Mouse (Mus musculus) ovary, postnatal 10 days (tissue): Measurements from ENCODE around the gene Slc26a8.

Experiments
- DNase-seq: peaks from one replicate; pipeline ENCODE4 v3.0.0; 2022; ENCODE audit warnings: low spot score

Gene Slc26a8

DNA sequence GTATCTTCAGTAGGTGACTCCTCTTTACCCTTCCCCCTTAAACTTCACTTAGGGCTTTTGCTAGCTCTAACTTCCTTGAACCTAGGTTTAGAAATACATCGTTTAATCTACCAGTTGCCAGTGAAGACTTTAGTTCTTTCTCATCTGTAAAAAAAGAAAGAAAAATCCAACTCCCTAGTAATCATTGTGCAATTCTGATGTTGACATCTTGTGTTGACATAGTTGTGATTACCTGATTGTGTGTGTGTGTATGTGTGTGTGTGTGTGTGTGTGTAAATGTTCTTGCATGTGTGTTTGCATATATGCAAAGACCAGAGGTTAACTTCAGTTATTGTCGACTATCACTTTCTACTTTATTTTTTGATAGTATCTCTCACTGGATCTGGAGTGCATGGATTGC lies 8.6 kb upstream of the Slc26a8 start:
- DNase-seq = no peak

DNA sequence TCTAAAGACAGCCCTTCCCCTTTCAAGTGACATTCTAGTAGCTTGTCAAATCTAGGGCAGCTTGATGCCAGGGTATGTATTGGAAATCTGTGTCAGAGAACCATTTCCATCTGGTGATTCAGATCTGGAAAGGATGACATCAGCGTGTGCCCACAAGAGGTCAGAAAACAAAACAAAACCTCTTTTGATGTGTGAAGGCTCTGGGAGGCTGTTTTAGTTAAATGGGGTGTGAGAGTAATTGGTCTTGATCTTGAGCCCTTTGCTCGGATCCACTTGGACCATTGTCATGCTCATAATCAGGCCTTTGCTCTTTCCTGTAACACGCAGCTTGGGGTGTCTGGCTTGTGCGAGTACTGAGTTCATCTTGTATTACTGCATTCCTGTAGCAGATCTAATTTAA lies 8.2 kb upstream of the Slc26a8 start:
- DNase-seq = no peak

DNA sequence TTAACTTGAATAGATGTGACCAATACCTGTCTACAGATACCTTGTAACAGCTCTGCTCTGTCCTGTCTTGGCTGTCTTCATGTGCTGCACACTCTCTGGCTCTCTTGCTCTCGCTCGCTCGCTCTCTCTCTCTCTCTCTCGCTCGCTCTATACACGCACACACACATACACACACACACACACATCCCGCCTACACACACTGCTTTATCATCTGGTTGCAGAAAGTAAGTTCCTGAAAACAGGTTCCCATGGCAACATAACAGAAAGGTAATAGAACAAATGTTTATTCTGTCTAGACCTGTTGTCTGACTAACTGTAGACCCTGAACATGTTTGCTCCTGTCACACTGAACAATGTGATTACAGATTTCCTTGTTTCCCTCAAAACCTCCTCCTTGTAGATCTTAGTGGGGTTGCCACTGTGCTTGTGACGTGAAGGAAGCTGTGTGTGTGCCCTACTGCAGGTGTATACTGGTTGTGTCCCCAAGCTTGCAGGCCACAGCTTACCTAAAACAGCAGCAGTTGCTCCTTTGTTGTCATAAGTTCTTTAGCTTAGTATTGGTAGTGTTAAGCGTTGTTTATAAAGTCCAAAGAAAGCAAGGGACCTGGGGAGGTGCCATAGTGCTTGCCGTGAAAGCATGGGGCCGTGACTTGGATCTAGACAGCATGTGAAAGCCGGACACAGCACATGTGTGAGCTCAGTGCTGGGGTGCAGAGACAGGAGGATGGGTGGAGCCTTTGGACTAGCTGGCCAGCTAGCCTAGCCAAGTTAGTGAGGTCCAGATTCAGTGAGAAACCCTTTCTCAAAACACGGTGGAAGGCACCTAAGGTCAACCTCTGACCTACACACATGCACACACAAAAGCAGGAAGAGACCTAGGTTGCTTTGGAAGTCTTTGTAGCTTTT lies 7.5 kb upstream of the Slc26a8 start:
- DNase-seq = no peak

DNA sequence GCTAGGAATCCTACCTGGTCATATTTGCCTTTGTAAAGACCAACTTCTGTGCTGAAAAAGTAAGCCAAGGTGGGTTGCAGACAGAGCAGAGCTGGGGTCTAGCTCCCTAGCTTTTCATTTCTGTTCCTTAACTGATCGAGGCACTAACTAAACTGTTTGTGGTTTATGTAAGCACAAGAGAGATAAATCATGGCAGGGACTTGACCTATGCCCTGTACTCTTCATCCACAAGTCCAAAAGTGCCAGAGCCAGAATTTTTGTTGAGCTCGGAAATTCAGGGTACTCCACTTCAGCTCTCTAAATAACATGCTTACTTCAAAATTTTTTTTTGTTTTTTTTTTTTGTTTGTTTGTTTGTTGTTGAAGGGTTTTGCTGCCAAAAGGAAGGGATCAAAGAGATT lies 6.6 kb upstream of the Slc26a8 start:
- no peak for DNase-seq

DNA sequence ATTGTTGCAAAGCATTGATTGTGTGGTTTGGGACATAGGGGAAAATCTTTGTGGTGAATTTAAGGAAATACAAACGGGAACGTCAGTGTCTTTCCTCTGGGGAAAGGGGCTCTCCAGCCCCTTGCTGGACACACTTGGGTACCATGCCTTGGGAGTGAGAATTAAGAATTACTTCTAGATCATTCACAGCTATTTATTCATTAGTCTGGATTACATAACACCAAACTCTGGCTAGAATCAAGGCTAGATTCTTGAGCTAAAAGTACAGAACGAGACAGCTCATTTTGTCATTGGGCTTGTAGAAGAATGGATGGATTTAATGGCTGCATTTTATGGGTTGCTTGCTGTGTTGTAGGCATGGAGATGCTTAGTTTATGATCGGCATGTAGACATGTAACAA lies 4.8 kb upstream of the Slc26a8 start:
- no peak for DNase-seq

DNA sequence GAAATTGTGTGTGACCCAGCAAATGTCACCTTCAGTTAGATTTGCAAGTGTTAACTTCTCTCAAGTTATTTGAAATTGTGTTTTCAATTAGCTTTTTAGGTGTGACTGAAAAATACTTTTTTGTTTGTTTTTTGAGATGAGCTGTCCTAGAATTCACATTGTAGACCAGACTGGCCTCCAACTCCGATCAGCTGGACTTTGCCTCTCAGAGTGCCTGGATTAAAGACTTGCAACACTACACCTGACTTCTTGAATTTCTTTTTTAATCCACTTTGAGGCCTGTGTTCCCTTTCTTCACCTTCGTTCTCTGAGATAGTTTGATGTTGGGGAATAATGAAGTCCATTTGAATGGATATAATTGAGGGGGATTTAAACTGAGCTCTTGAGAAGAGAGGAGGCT lies 4.0 kb upstream of the Slc26a8 start:
- DNase-seq = no peak

DNA sequence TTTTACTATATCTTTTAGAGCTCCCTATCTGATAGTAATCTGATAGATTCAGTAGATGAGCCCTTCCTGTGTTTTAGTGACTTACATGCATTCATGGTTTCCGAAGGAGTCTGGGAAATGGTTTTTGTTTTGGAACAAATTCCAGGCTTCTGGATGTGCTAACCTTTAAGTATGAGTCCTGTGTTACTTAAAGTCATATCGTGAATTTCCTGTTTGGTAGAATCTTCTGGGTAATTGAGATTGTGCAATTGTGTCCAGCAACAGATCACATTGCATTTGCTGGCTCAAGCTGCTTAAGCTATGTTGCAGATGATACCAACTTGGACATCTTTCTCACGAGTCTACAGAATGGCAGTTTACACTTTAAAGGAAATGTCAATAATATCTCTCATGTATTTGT lies 3.1 kb upstream of the Slc26a8 start:
- no peak for DNase-seq

DNA sequence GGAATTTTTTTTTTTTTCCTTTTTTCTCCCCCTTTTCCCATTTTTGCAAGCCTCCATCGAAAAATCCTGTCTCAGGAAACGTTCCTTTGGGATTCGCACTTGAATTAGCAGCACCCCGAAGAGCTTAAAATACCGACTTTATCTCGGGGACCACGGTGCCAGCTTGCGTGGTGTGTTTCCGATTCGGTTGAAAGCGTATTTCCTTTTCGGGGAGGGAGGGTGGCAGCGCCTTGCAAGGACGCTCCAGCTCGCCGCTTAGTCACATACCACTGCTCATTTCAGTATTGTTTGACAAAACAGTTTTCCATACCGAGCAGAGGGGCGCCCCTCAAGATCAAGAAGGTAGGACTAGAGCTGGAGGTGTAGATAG lies 2.3 kb upstream of the Slc26a8 start:
- no peak for DNase-seq

DNA sequence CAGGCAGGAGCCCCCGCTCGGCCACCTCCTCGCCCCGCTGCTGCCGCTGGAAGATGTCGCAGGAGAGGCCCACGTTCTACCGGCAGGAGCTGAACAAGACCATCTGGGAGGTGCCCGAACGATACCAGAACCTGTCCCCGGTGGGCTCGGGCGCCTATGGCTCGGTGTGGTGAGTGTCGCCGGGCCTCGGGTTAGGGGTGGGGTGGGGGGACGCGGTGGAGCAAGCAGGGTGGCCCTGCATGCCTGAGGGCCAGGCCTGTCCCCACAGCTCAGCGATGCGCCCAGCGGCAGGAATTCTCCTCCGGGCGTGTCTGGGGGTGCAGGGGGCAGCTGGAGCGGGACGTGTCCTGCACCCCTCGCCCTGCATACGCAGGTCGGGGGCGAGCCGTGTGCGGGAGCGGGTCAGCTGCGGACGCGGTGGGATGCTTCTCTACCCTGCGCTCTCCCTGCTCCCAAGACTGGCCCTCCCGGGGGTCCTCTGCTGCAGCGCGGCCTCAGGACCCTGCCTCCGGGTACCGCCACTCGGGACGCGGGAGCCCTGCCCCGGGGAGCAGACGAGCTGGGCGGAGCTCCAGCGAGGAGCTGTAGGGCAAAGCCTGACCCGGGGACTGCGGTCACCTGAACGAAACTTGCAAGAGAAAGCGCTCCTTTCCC lies 1.8 kb upstream of the Slc26a8 start:
- DNase-seq = peak; percentile 33

DNA sequence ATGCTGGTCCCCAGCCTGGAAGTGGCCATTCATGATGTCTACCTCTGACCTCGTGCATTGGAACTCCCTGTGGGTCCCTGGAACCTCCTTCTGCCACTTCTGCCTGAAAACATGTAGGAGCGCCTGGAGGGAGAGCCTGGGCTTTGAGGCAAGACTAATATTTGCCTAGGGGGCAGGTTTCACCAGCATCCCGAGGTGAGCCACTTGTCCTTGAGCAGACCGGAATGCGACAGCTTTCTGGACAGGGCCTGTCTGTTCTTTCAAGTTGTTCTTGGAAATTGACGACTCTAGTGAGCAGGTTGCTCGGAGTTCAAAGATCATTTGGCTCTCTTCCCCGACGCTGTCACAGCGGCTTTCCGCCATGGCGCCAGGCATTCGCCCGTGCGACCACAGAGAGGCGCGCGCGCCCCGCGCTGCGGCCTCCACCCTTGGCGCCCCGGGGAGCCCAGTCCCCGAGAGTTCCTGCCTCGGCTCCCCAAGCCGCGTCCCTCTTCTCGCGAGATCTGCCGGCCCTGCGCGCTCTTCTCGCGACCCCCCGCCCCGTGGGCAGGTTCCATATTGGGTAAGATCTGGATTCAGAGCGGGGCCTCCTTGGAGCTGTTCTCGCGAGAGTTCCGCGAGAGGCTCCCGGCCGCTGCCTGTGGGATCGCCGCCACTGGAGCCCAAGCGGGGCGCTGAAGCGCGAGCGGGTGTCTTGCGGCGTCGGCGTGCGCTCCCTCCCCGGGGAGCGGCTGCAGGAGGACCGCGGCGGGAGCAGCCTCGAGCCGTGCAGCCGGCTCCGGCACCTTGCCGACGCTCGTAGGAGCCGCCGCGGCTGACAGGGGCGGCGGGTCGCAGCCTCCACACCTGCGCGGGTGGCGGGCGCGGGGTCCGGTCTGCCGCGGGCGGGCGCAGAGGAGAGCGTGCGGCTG lies 998 bp upstream of the Slc26a8 start, which contains the start of gene Mapk14:
Mapk14 (plus strand) TSS at position 554 of the 911 bp plus-strand sequence.
- DNase-seq = peak; percentile 93

DNA sequence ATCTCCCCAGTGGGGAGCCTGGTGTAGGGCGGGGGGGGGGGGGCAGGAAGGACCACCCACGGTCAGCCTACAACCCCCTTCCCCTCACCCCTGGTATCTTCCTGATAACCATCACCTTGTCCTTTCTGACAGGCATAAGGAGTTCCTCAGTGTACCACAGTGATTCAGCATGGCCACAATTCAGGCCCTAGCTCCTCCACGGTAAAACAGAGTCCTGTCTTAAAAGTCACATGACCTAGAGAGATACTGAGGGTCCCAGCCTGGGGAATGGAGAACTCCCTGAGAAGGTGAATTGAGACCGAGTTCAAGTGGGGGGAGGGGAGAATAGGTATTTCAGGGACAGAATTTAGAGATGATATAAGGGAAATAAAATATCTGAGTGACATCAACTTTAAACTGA lies 2.7 kb downstream of the Slc26a8 start:
- no peak for DNase-seq

DNA sequence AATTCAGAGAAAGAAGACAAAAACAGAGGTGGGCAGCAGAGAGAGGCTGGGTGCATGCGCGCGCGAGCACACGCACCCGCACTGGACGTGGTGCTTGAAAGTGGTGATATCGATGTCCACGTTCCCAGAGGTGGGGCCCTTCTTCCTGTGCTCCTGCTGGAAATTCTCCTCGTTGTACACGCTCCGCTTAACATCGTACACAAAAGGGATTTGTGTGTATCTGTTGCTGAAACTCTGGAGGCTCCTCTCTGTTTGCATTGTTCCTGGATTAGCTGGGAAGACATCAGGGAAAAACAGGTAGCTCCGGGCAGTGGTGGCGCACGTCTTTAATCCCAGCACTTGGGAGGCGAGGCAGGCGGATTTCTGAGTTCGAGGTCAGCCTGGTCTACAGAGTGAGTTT lies 5.4 kb downstream of the Slc26a8 start:
- DNase-seq = no peak

DNA sequence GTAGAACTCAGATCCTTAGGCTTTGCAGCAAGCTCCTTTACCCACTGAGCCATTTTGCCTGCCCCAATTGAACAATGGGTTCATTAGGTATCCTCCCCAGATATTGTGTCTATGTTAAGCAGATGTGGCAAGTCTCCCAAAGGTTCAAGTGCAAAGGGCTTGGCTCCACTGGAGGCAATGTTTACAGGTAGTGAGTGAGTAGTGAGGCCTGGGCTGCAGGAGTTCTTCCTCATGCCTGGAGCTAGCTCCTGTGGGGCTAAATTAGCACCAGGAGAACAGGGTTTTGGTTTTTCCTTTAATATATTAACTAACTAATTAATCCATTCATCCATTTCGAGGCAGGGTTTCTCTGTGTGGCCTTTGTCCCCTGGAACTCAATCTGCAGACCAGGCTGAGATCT lies 6.4 kb downstream of the Slc26a8 start:
- DNase-seq = no peak

DNA sequence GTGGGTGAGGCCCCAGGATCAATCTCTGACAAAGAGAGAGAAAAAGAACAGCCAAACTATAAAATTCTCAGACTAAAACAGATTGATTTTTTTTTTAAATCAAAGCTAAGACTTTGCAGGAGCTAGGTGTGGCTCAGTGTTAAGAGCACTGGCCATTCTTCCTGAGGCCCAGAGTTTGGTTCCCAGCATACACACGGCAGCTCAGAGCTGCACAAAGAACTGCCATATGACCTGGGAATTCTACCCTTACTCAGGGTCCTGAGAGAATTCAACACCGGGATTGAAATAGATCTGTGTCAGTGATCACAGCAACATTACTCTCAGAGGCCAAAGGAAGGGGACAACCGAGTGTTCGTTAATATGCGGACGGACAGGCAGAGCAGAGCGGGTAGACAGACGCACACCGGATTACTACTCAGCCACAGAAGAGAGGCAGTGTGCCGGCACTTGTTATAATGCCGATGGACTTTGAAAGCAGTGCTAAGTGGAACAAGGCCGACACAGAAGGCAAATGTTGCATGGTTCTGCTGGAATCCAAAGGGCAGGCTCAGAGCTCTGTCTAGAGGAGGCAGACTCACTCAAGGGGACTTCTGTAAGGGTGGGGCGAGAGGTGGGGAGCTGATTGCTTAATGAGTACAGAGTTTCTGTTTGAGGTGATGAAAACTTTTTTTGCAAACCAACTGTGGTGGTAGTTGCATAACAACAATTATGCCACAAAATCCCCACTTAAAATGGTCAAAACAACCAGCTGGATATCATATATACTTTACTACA lies 7.5 kb downstream of the Slc26a8 start:
- no peak for DNase-seq

DNA sequence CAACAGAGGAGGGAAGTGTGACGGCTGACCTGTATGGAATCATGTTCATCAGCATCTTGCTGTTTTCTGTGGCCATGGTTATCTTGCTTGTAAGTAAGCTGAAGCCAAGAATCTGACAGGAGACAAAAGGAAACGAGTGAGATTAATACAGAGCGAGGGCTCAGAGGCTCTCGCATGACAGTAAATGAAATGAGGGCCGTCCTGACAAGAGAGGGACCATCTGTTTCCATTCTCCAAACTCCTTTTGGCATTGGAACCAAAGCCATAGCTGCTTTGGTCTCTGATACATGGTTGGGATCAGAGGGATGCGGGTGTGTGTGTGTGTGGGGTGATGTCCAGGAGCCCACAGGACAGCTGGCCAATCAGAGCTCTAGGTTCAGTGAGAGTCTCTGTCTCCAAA lies 30.5 kb downstream of the Slc26a8 start:
- no peak for DNase-seq

DNA sequence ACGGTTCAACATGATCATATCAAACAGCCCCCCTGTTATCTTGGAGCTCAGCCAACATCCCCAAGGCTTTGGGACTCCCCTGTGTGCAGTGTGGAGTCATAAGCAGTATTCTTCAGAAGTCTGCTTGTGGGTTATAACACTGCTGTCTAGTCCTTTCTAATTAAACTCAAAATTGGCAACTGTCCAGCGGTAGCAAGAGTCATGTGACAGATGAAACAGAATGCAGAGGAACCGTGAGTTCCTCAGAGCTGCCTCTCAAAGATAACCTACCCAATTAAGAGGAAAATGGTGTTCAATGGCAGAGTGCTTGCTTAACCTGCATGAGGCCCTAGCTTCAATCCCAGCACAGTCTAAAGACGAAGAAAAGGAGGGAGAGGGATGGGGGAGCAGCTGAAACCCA lies 32.1 kb downstream of the Slc26a8 start:
- no peak for DNase-seq

DNA sequence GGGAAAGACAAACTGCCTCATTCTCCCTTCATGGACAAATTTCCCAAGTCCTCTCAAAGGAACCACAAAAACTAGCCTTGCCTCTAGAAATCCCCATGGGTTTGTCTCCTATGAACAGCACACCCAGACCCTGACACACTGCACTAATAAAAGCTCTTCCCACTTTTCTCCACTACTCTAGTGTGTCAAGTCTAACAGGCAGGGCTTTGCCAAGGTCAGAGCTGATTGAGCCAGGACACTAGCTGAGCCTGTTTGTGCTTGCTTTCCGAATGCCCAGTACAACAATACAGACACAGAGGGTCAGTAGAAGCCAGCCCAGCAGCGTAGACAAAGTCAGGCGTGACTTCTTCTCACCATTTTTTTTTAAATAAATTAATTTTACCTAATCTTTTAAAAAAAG lies 39.8 kb downstream of the Slc26a8 start:
- DNase-seq = no peak

DNA sequence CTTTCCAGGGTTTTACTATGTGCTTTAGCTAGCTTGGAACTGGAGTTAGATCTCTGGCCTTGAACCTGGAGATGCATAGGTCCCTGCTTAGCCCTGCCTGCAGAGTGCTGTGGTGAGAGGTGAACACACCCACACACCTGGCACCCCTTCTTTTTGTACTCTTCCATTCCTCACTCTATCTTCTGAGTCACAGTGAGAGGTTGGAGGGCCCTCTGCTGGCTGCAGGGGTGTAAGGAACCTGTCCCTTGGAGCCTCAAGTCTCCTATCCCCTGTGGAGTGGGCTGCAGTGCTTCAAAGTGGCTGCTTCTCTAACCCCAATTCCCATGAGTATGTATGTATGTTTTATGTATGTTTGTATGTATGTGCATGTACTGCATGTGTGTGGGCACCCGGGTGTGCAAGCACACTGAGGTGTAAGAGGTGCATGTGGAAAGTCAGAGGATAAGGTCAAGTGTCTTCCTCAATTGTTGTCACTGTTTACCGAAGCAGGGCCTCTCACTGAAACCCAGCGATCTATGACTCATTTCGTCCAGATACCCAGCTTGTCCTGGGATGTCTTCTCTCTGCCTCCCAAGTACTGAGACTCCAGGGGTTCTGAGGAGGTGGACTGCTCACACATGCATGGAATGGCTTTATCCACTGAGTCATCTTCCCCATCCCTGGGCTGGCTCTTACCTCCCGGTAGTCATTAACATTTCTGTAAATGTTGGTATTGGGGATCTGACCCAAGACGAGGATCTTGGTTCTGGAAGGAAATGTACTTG lies 41.2 kb downstream of the Slc26a8 start:
- DNase-seq = no peak

DNA sequence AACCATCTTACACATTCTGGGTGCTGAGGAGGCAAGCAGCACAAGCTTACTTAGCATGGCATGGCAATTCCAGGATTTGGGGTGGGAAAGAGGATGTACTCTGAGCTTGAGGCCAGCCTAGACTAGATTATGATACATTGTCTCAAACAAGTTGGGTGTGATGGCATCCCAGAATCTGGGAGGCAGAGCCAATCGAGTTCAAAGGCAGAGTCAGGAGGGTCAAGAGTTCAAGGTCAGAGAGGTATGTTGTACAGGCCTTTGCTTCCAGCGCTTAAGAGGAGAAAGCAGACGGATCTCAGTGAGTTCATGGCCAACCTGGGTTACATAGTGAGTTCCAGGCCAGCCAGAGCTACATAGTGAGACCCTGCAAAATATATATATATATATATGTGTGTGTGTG lies 43.8 kb downstream of the Slc26a8 start:
- DNase-seq = no peak

DNA sequence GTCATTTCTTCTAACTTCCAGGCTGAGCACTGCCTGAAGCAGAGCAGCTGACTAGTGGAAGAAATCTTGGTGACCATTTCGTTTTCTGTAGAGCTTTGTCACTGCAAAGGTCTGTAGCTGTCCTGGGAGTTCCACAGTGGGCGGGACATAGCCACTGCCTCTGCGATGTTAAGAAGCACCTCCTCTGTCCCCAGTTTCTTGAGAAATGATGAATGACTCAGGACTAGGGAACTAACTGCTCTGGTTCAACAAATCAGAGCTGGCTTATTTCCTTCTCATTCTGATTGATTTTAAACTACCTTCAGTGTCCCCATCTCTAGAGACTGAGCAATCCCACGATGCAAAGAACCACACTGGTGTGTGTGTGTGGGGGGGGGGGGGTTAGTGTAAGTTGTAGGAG lies 45.9 kb downstream of the Slc26a8 start:
- DNase-seq = no peak

DNA sequence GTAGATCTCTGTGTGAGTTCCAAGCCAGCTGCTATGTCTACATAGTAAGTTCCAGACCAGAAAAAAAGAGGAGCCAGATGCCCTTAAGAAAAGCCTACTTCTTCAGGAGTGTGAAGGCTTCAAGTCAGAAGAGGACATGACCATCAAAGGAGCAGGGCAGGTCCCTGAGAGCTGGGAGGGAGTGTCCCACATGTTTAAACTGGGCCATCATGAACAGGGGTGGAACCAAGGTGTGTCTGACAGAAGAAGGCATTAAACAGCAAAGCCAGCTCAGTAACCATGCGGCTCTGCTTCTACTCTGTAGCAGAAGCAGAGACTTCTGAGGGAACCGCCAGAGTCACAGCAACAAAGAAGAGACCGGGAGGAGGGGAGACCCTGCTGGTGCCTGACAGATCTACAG lies 46.3 kb downstream of the Slc26a8 start:
- no peak for DNase-seq
